Mouse (Mus musculus) midbrain, embryonic 13.5 days (tissue): ENCODE data around the gene Olfr697. TPM values are rescaled to one million over a fixed set of nuclear protein-coding genes. Genes with fewer than 3 reads are reported as not detected.

ENCODE experiments used
- ATAC-seq: fragments of 200-750 bp; cut with Nextera tagmentation; 2 replicates; pipeline ENCODE4 v1.8.0; 2017; ENCODE audit warnings: mild to moderate bottlenecking, moderate TSS enrichment, moderate library complexity
- H3K27ac ChIP-seq: fragments of 300-500 bp; sonication (generic); 2 replicates; pipeline ENCODE4 v1.5.1; 2015; ENCODE audit warnings: inconsistent platforms, mild to moderate bottlenecking, moderate library complexity
- H3K27me3 ChIP-seq: fragments of 300-500 bp; sonication (generic); 2 replicates; pipeline ENCODE4 v1.6.1; 2015; ENCODE audit warnings: mild to moderate bottlenecking, inconsistent platforms
- H3K36me3 ChIP-seq: fragments of 300-500 bp; sonication (generic); 2 replicates; pipeline ENCODE4 v1.6.1; 2015; ENCODE audit warnings: mild to moderate bottlenecking, inconsistent platforms
- H3K4me1 ChIP-seq: fragments of 300-500 bp; sonication (generic); replicated peaks from 2 replicates; pipeline ENCODE4 v1.6.1; 2015; ENCODE audit warnings: inconsistent platforms
- H3K4me2 ChIP-seq: fragments of 300-500 bp; sonication (generic); replicated peaks from 2 replicates; pipeline ENCODE4 v1.6.1; 2015; ENCODE audit warnings: moderate library complexity, mild to moderate bottlenecking, inconsistent platforms
- H3K4me3 ChIP-seq: fragments of 300-500 bp; sonication (generic); replicated peaks from 2 replicates; pipeline ENCODE4 v1.5.1; 2015; ENCODE audit warnings: mild to moderate bottlenecking, inconsistent platforms
- H3K9ac ChIP-seq: fragments of 300-500 bp; sonication (generic); replicated peaks from 2 replicates; pipeline ENCODE4 v1.6.1; 2015; ENCODE audit warnings: mild to moderate bottlenecking, inconsistent platforms
- H3K9me3 ChIP-seq: fragments of 300-500 bp; sonication (generic); 2 replicates; pipeline ENCODE4 v1.6.1; 2016; ENCODE audit warnings: mild to moderate bottlenecking, inconsistent platforms
- WGBS: fragments of 180-500 bp; shearing (Covaris S2); methylation state at CpG from one replicate; pipeline ENCODE4 v1.1.7; 2015; 5-methylcytosine and 5-hydroxymethylcytosine counted together
- polyA plus RNA-seq: library from polyadenylated mRNA; unstranded; fragments of >200 nt; fragmentation: Nextera tagmentation; extraction: Ambion mirVana; gene quantifications from 2 replicates; pipeline ENCODE4 v1.2.1, GENCODE M21; 2015

Olfr697 gene
- polyA plus RNA-seq, 1 experiment from 2014 or later = not detected

GRCm38 (mm10) chr7:106692976-106693375 is 49.3 kb downstream of the Olfr697 start:
- no peaks in the 10 kb centered on the region for H3K36me3 ChIP-seq
- H3K9me3 ChIP-seq = 0 out of 2 replicates have a peak, but pooled peaks cover 4% of the 10 kb centered on the region
- no peaks in the 10 kb centered on the region for H3K27me3 ChIP-seq
- ATAC-seq = no peak
- no peak overlapping the region for H3K27ac ChIP-seq
- WGBS = 96% methylated on average over 3 of the region's 3 CpGs
- H3K4me1 ChIP-seq = no peaks in the 10 kb centered on the region
- H3K4me2 ChIP-seq = no peak overlapping the region
- no peak overlapping the region for H3K9ac ChIP-seq
- no peak overlapping the region for H3K4me3 ChIP-seq

- Histone ChIP-seq H3K4me1 (no peaks in the 10 kb centered on the region), H3K27me3 (no peaks in the 10 kb centered on the region), H3K9ac (no peak within 1 kb of the TSS), H3K36me3 (no peaks in the 10 kb centered on the region), H3K9me3 (0 out of 2 replicates have a peak, but pooled peaks cover 2% of the 10 kb centered on the region), H3K27ac (no peak within 1 kb of the TSS), H3K4me3 (no peak within 1 kb of the TSS), H3K4me2 (no peak within 1 kb of the TSS)
- WGBS = 90% methylated on average over 1 of the region's 1 CpGs
- ATAC-seq = no peak
Observed at GRCm38 (mm10) chr7:106691714-106692113, 50.5 kb downstream of the Olfr697 start, which contains the start of gene Olfr694. Olfr694 (minus strand) TSS chr7:106691814.

Other genes with a start within 250 kb of the Olfr697 start
- gene Olfr693, start 61.9 kb downstream of the Olfr697 start, polyA plus RNA-seq = not detected in 2 replicates
- not detected in 2 replicates for gene Olfr694, start 50.6 kb downstream of the Olfr697 start, polyA plus RNA-seq
- not detected in 2 replicates for gene Olfr695, start 26.0 kb downstream of the Olfr697 start, polyA plus RNA-seq
- not detected in 2 replicates for gene Olfr698, start 13.0 kb upstream of the Olfr697 start, polyA plus RNA-seq
- gene Olfr699, start 50.8 kb upstream of the Olfr697 start, polyA plus RNA-seq = not detected in 2 replicates
- not detected in 2 replicates for gene Olfr700, start 66.4 kb upstream of the Olfr697 start, polyA plus RNA-seq
- gene Olfr701, start 71.7 kb upstream of the Olfr697 start, polyA plus RNA-seq = not detected in 2 replicates
- not detected in 2 replicates for gene Olfr702, start 91.5 kb upstream of the Olfr697 start, polyA plus RNA-seq
- gene Olfr703, start 100.9 kb upstream of the Olfr697 start, polyA plus RNA-seq = not detected in 2 replicates
- not detected in 2 replicates for gene Olfr704, start 120.7 kb upstream of the Olfr697 start, polyA plus RNA-seq
- gene Olfr705, start 134.4 kb upstream of the Olfr697 start, polyA plus RNA-seq = not detected in 2 replicates
- gene Olfr706, start 145.7 kb upstream of the Olfr697 start, polyA plus RNA-seq = not detected in 2 replicates
- not detected in 2 replicates for gene Olfr707, start 158.8 kb upstream of the Olfr697 start, polyA plus RNA-seq
- gene Olfr1532-ps1, start 165.6 kb upstream of the Olfr697 start, polyA plus RNA-seq = not detected in 2 replicates
- gene Olfr709-ps1, start 189.8 kb upstream of the Olfr697 start, polyA plus RNA-seq = not detected in 2 replicates
- not detected in 2 replicates for gene Olfr710, start 205.9 kb upstream of the Olfr697 start, polyA plus RNA-seq
- gene Olfr6, start 221.5 kb upstream of the Olfr697 start, polyA plus RNA-seq = not detected in 2 replicates
- gene Olfr711, start 233.0 kb upstream of the Olfr697 start, polyA plus RNA-seq = not detected in 2 replicates